Mouse (Mus musculus) forebrain, postnatal 0 days (tissue): ENCODE results near the gene Hacd1. TPM values are rescaled to one million over a fixed set of nuclear protein-coding genes. Genes with fewer than 3 reads are reported as not detected.
A peak's percentile ranks its signal among the peaks of the same experiment; 100 is the strongest.
"Not testable (repeated sequence)": the region's sequence is repeated elsewhere in the genome, so short reads cannot be mapped to it uniquely, and the experiment has no call there.

Experiments used
- ATAC-seq: fragments of 200-750 bp; cut with Nextera tagmentation; 2 replicates; pipeline ENCODE4 v1.8.0; 2017; ENCODE audit warnings: mild to moderate bottlenecking, moderate library complexity
- DNase-seq: peaks from one replicate; pipeline ENCODE4 v3.0.0-alpha.2; 2015
- H3K27ac ChIP-seq: fragments of 300-500 bp; sonication (generic); 2 replicates; pipeline ENCODE4 v1.5.1; 2014; ENCODE audit warnings: low read depth, mild to moderate bottlenecking, antibody characterized with exemption, low read length, moderate library complexity, mixed read lengths
- H3K27me3 ChIP-seq: fragments of 300-500 bp; sonication (generic); 2 replicates; pipeline ENCODE4 v1.6.1; 2014; ENCODE audit warnings: mild to moderate bottlenecking, low read length, mixed read lengths; ENCODE audit not compliant: insufficient read depth
- H3K36me3 ChIP-seq: fragments of 300-500 bp; sonication (generic); 2 replicates; pipeline ENCODE4 v1.6.1; 2014; ENCODE audit warnings: mild to moderate bottlenecking, moderate library complexity; ENCODE audit not compliant: insufficient read depth
- H3K4me1 ChIP-seq: fragments of 300-500 bp; sonication (generic); 2 replicates; pipeline ENCODE4 v1.6.1; 2014; ENCODE audit warnings: antibody characterized with exemption; ENCODE audit not compliant: insufficient read depth
- H3K4me2 ChIP-seq: fragments of 300-500 bp; sonication (generic); 2 replicates; pipeline ENCODE4 v1.6.1; 2014; ENCODE audit warnings: low read depth, mild to moderate bottlenecking, moderate library complexity
- H3K4me3 ChIP-seq: fragments of 300-500 bp; sonication (generic); 2 replicates; pipeline ENCODE4 v1.5.1; 2014; ENCODE audit warnings: low read depth, low read length, mixed read lengths
- H3K9ac ChIP-seq: fragments of 300-500 bp; sonication (generic); 2 replicates; pipeline ENCODE4 v1.6.1; 2014; ENCODE audit warnings: mild to moderate bottlenecking
- H3K9me3 ChIP-seq: fragments of 300-500 bp; sonication (generic); 2 replicates; pipeline ENCODE4 v1.6.1; 2016; ENCODE audit warnings: low read length
- CTCF ChIP-seq: sonication (generic); IDR thresholded peaks from 2 replicates; pipeline ENCODE4 v1.5.1; 2016; ENCODE audit warnings: antibody characterized with exemption, control low read depth, low read depth
- WGBS: fragments of 180-500 bp; shearing (Covaris S2); extraction: QIAGEN DNeasy Blood & Tissue Kit; methylation state at CpG from one replicate; pipeline ENCODE4 v1.1.7; 2014; 5-methylcytosine and 5-hydroxymethylcytosine counted together
- polyA plus RNA-seq: library from polyadenylated mRNA; unstranded; fragments of >200 nt; fragmentation: Nextera tagmentation; extraction: Ambion mirVana; gene quantifications from 2 replicates; pipeline ENCODE4 v1.2.1, GENCODE M21; 2015
- total RNA-seq: library from RNA; depleted of rRNA; stranded (reverse); fragments of >200 nt; gene quantifications from 2 replicates; pipeline ENCODE4 v1.2.3, GENCODE M21; 2014; rRNA removed

Gene Hacd1
- total RNA-seq (60.3 and 67.5 TPM in 2 replicates), polyA plus RNA-seq (82.2 and 90.4 TPM in 2 replicates)

DNA sequence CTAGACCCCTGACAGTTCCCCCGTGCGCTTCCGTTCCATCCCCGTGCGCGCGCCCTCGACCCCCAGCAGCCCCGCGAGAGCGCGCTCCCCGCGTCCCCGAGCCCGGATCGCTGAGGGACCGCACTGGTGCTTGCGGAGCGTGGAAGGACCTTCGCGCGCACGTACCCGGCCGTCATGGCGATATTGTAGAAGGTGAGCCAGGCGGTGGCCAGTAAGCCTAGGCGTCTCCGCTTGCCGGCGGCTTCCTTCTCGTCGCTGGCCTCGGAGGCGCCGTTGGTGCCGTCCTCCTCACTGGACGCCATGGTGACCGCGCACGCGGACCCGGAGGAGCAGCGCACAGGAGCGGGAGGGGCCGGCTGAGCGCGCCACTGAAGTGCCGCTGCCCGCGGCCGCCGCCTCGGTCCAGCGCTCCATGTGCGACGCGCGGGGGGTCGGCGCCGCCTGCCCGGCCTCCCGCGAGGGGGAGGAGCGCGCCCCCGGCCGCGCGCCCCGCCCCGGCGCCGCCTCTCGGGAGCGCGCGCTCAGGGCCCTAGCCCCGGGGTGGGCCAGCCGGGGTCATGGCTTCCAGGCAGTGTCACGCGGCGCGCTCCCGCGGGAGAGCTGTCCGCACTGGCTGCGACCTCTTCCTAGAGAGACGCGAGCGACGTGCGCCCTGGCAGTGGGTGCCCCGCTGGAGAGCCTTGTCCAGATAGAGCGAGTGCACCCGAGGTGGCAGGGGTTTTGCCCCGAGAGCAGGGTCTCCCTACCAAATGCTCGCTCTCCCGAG is at the start of gene Hacd1:
TSS of gene Hacd1 (minus strand) at position 570 of the 766 bp plus-strand sequence.
- no peak for TF ChIP-seq CTCF
- peak within 1 kb of the TSS; percentile 91 for H3K27ac ChIP-seq
- H3K9me3 ChIP-seq, result no peaks in the 10 kb centered on the region
- peak within 1 kb of the TSS; percentile 88 for H3K9ac ChIP-seq
- H3K27me3 ChIP-seq, result no peaks in the 10 kb centered on the region
- H3K4me2 ChIP-seq, result peak within 1 kb of the TSS; percentile 92
- DNase-seq (peak; percentile 96), ATAC-seq (peak; percentile 93)
- 2% methylated on average over 83 of the region's 101 CpGs for WGBS
- no peaks in the 10 kb centered on the region for H3K4me1 ChIP-seq
- no peaks in the 10 kb centered on the region for H3K36me3 ChIP-seq
- peak within 1 kb of the TSS; percentile 85 for H3K4me3 ChIP-seq

DNA sequence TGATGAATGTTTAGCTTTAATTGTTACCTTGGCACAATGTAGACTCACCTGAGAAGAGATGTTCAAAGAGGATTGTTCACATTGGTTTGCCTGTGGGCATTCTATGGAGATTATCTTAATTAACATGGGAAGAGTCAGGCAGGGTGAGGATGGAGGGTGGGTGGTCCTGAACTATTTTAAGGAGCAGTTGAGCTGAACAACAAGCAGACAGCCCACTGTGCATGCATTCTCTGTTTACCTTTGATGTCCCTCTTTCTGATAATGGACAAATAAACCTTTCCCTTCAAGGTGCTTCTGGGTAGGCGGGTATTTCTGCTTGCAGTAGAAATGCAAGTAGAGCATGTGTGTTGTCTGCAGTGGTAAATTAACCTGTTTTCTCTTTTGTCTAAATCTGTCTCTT is 48.0 kb upstream of the Hacd1 start:
- no peak overlapping the region for H3K9ac ChIP-seq
- no peak overlapping the region for H3K4me3 ChIP-seq
- H3K27me3 ChIP-seq, result no peaks in the 10 kb centered on the region
- H3K36me3 ChIP-seq, result peaks cover 9% of the 10 kb centered on the region; the same call in 1 of the 2 replicates
- DNase-seq, result no peak
- TF ChIP-seq CTCF, result no peak
- 91% methylated on average over 1 of the region's 1 CpGs for WGBS
- no peaks in the 10 kb centered on the region for H3K4me1 ChIP-seq
- H3K9me3 ChIP-seq, result no peaks in the 10 kb centered on the region
- H3K4me2 ChIP-seq, result no peak overlapping the region
- no peak for ATAC-seq
- H3K27ac ChIP-seq, result no peak overlapping the region

DNA sequence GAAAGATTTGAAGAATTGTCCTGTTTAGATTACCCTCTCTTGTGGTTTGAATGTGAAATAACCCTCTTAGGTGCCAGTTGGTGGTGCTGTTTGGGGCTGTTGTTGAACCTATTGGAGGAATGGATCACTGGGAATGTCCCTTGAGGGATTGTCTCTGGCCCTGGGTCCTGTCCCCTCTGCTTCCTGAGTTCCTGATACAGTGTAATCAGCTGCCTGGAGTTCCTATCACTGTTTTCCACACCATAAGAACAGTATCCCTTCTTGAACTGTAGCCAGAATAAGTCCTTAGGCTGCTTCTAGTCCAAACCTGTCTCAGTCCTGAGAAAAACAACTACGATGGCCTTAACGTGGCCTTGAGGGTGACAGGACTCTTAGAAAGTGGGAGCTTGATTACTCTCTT is 46.7 kb upstream of the Hacd1 start:
- WGBS, result 86% methylated on average over 2 of the region's 2 CpGs
- DNase-seq, result no peak

DNA sequence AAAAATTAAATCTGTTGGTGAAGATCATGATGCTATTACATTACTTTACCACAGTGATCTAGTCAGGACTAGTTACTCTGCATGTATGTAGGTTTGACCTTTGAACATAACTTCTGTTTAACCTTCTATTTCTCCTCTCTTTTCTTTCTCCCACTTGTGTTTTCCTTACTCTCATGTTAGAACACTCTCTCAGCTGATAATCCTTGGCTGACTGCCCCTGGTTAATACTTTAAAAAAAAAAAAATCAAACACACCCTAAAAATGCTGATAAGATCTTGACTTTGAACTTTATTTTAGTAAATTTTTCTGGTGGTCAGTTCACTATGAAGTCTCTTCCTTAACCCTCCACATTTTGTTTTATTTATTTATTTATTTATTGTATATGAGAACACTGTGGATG is 44.6 kb upstream of the Hacd1 start:
- Histone ChIP-seq H3K36me3 (peaks cover 6% of the 10 kb centered on the region; the same call in 1 of the 2 replicates), H3K4me2 (no peak overlapping the region), H3K27ac (no peak overlapping the region), H3K27me3 (no peaks in the 10 kb centered on the region), H3K9ac (no peak overlapping the region), H3K4me1 (no peaks in the 10 kb centered on the region), H3K9me3 (no peaks in the 10 kb centered on the region), H3K4me3 (no peak overlapping the region)
- no peak for DNase-seq
- no peak for TF ChIP-seq CTCF
- ATAC-seq, result no peak

More for the DNA sequence above, 46.7 kb upstream of the Hacd1 start:
- no peaks in the 10 kb centered on the region for H3K4me1 ChIP-seq
- H3K4me3 ChIP-seq, result no peak overlapping the region
- ATAC-seq, result no peak
- no peaks in the 10 kb centered on the region for H3K27me3 ChIP-seq
- no peak overlapping the region for H3K27ac ChIP-seq
- TF ChIP-seq CTCF, result no peak
- H3K9me3 ChIP-seq, result no peaks in the 10 kb centered on the region
- peaks cover 6% of the 10 kb centered on the region; the same call in 1 of the 2 replicates for H3K36me3 ChIP-seq
- H3K9ac ChIP-seq, result no peak overlapping the region
- no peak overlapping the region for H3K4me2 ChIP-seq

DNA sequence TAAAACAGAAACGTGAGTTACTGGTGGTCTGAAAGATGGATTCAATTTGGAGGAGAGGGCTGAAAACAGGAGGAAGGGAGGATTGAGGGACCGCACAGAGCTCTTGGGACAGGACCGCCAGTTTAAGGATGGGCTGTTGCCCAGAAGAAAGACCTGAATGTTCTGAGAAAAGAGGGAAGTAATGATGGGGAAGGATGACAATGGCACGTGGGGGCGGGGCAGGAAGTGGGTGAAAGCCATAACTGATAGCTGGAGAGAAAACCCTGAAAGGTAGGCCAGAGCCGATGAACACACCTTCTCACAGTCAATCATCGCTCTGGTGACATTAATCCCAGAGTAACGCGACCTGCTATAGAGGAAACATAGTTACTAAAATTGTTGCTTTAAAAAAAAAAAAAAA is 22.6 kb upstream of the Hacd1 start:
- not testable (repeated sequence) for H3K4me2 ChIP-seq, DNase-seq, H3K4me3 ChIP-seq, ATAC-seq, H3K9me3 ChIP-seq, H3K36me3 ChIP-seq, H3K27me3 ChIP-seq, H3K27ac ChIP-seq, H3K9ac ChIP-seq
- WGBS, result 95% methylated on average over 8 of the region's 9 CpGs
- H3K4me1 ChIP-seq, result peaks cover 12% of the 10 kb centered on the region; the same call in 1 of the 2 replicates

DNA sequence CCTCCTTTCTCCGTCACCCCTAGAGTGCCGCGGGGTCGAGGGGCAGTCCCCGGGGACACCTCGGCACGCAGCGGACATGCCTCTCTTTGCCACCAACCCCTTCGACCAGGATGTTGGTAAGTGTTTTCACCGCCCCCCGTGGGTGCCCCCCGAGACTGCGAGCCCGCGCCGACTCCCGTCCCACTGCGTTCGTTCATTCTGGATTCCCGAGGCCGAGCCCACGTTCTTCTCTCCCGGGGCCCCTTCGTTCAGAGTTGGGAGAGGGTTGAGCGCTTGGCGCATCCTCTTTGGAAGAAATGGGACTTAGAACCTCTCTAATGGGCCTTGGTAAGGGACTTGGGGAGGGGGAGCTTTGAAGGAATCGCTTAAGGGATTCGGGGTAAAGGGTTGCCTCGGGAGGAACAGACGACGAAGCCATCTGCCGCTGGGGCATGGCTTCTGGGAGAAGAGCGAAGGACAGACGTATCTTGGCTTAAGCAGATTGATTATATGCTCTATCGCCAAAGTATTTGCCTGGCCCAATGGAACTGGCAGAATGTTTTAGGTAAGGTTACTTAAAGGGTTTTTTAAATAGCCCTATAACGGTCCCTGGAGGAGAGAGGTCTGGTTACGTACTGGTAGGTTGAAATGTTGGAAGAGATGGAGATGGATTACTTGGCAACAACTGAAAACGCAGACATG is 18.4 kb upstream of the Hacd1 start:
- WGBS, result under 1% methylated on average over 38 of the region's 38 CpGs

More for the DNA sequence above, 18.4 kb upstream of the Hacd1 start:
- H3K4me2 ChIP-seq, result peak overlapping the region; percentile 57
- peak overlapping the region; percentile 74 for H3K4me3 ChIP-seq
- no peak; the same call in 1 of the 2 replicates for TF ChIP-seq CTCF
- no peak for DNase-seq
- peak overlapping the region; percentile 96 for H3K9ac ChIP-seq
- peak; percentile 47 for ATAC-seq
- peak overlapping the region; percentile 98 for H3K27ac ChIP-seq
- H3K9me3 ChIP-seq, result no peaks in the 10 kb centered on the region
- H3K4me1 ChIP-seq, result peaks cover 12% of the 10 kb centered on the region; the same call in 1 of the 2 replicates
- no peaks in the 10 kb centered on the region for H3K27me3 ChIP-seq
- no peaks in the 10 kb centered on the region for H3K36me3 ChIP-seq
